7 mouse cellular contexts compared by ENCODE assay signal in genomic region chr11:115162205-115162601, GRCm38 (mm10). TPM values are rescaled to one million over a fixed set of nuclear protein-coding genes. Genes with fewer than 3 reads are reported as not detected.
DNase-seq lines count a peak whose midpoint lies in the region; ATAC-seq and TF ChIP-seq lines count a peak whose summit lies in the region.

No protein-coding gene starts in this region.

- H3K27me3 ChIP-seq in lung, embryonic 14.5 days (ENCODE audit: insufficient read depth, low read length) = peaks cover 21% of the 10 kb centered on the region
- H3K27me3 ChIP-seq in embryonic facial prominence, embryonic 15.5 days = peaks cover 42% of the 10 kb centered on the region
- H3K27me3 ChIP-seq in intestine, postnatal 0 days (replicated peaks; ENCODE audit: control insufficient read depth, insufficient read depth, low read length) = no peaks in the 10 kb centered on the region
- H3K27me3 ChIP-seq in neural tube, embryonic 15.5 days (replicated peaks) = peaks cover 56% of the 10 kb centered on the region

- peak overlapping the region; percentile 65 for H3K4me3 ChIP-seq in lung, embryonic 14.5 days (ENCODE audit: low read depth, low read length)
- H3K4me3 ChIP-seq in embryonic facial prominence, embryonic 15.5 days (replicated peaks) = peak overlapping the region; percentile 65
- peak overlapping the region; percentile 80 for H3K4me3 ChIP-seq in intestine, postnatal 0 days (ENCODE audit: low read depth, low read length)
- H3K4me3 ChIP-seq in neural tube, embryonic 15.5 days (replicated peaks) = 0 out of 2 replicates have a peak overlapping the region, but pooled peaks have one; percentile 51

- no peak for TF ChIP-seq CTCF in lung, embryonic 14.5 days (IDR thresholded peaks at IDR 0.05; ENCODE audit: low read depth)
- no peak for TF ChIP-seq CTCF in intestine, postnatal 0 days (IDR thresholded peaks at IDR 0.05; ENCODE audit: low read depth)

- peak overlapping the region; percentile 83 for H3K4me2 ChIP-seq in lung, embryonic 14.5 days
- peak overlapping the region; percentile 94 for H3K4me2 ChIP-seq in embryonic facial prominence, embryonic 15.5 days (replicated peaks)
- H3K4me2 ChIP-seq in intestine, postnatal 0 days (replicated peaks; ENCODE audit: low read depth) = peak overlapping the region; percentile 74
- H3K4me2 ChIP-seq in neural tube, embryonic 15.5 days = peak overlapping the region; percentile 62

- H3K4me1 ChIP-seq in lung, embryonic 14.5 days (ENCODE audit: insufficient read depth) = peaks cover 11% of the 10 kb centered on the region
- H3K4me1 ChIP-seq in embryonic facial prominence, embryonic 15.5 days = peaks cover 35% of the 10 kb centered on the region
- H3K4me1 ChIP-seq in intestine, postnatal 0 days (replicated peaks; ENCODE audit: control insufficient read depth, insufficient read depth, low read length) = 0 out of 2 replicates have a peak, but pooled peaks cover 13% of the 10 kb centered on the region
- peaks cover 40% of the 10 kb centered on the region for H3K4me1 ChIP-seq in neural tube, embryonic 15.5 days

- DNase-seq in lung, embryonic 14.5 days = no peak
- no peak for DNase-seq in lung, postnatal 10 days
- no peak for DNase-seq in urinary bladder, adult 2 months (ENCODE audit: low spot score)
- DNase-seq in T-cell, adult 2 months (ENCODE audit: low spot score) = no peak

- no peaks in the 10 kb centered on the region for H3K9me3 ChIP-seq in lung, embryonic 14.5 days (ENCODE audit: low read depth, low read length)
- no peaks in the 10 kb centered on the region for H3K9me3 ChIP-seq in embryonic facial prominence, embryonic 15.5 days (replicated peaks)
- no peaks in the 10 kb centered on the region for H3K9me3 ChIP-seq in intestine, postnatal 0 days (ENCODE audit: control insufficient read depth)
- H3K9me3 ChIP-seq in neural tube, embryonic 15.5 days (replicated peaks) = no peaks in the 10 kb centered on the region

- WGBS in lung, embryonic 14.5 days = 13% methylated on average over 9 of the region's 9 CpGs
- 16% methylated on average over 9 of the region's 9 CpGs for WGBS in embryonic facial prominence, embryonic 15.5 days
- 22% methylated on average over 9 of the region's 9 CpGs for WGBS in intestine, postnatal 0 days
- WGBS in neural tube, embryonic 15.5 days = 35% methylated on average over 9 of the region's 9 CpGs

- ATAC-seq in lung, embryonic 14.5 days (ENCODE audit: insufficient read depth) = no peak
- no peak for ATAC-seq in embryonic facial prominence, embryonic 15.5 days (ENCODE audit: insufficient number of reproducible peaks, low FRiP score, low TSS enrichment, low read depth)
- ATAC-seq in intestine, postnatal 0 days = no peak
- no peak for ATAC-seq in neural tube, embryonic 15.5 days (ENCODE audit: low FRiP score)

- peak overlapping the region; percentile 67; the same call in 1 of the 2 replicates for H3K27ac ChIP-seq in lung, embryonic 14.5 days (ENCODE audit: low read depth)
- 0 out of 2 replicates have a peak overlapping the region, but pooled peaks have one; percentile 58 for H3K27ac ChIP-seq in embryonic facial prominence, embryonic 15.5 days (replicated peaks)
- peak overlapping the region; percentile 93 for H3K27ac ChIP-seq in intestine, postnatal 0 days (ENCODE audit: low read depth, low read length)
- peak overlapping the region; percentile 34; the same call in 1 of the 2 replicates for H3K27ac ChIP-seq in neural tube, embryonic 15.5 days (replicated peaks)

- H3K9ac ChIP-seq in lung, embryonic 14.5 days = peak overlapping the region; percentile 43; the same call in 1 of the 2 replicates
- H3K9ac ChIP-seq in embryonic facial prominence, embryonic 15.5 days = no peak overlapping the region
- peak overlapping the region; percentile 46; the same call in 1 of the 2 replicates for H3K9ac ChIP-seq in intestine, postnatal 0 days (ENCODE audit: low read depth, low read length)
- no peak overlapping the region for H3K9ac ChIP-seq in neural tube, embryonic 15.5 days (replicated peaks)

- H3K36me3 ChIP-seq in lung, embryonic 14.5 days (ENCODE audit: insufficient read depth) = no peaks in the 10 kb centered on the region
- H3K36me3 ChIP-seq in embryonic facial prominence, embryonic 15.5 days = no peaks in the 10 kb centered on the region
- H3K36me3 ChIP-seq in intestine, postnatal 0 days (ENCODE audit: control insufficient read depth, insufficient read depth) = no peaks in the 10 kb centered on the region; the same call in 1 of the 2 replicates
- no peaks in the 10 kb centered on the region for H3K36me3 ChIP-seq in neural tube, embryonic 15.5 days

RNA-seq across cellular contexts. Expression of gene Slc9a3r1, which starts 0.9 kb away (rescaled TPM):
- 52.3 and 52.6 TPM in 2 replicates for polyA plus RNA-seq in lung, embryonic 14.5 days (2014; fragmentation: Nextera tagmentation; extraction: Ambion mirVana)
- 45.2 and 51.8 TPM in 2 replicates for polyA plus RNA-seq in embryonic facial prominence, embryonic 15.5 days (2015; fragmentation: Nextera tagmentation; extraction: Ambion mirVana)
- polyA plus RNA-seq in intestine, postnatal 0 days (2015; fragmentation: Nextera tagmentation; extraction: Ambion mirVana) = 679 and 754 TPM in 2 replicates
- 45.5 and 80.6 TPM in 2 replicates for polyA plus RNA-seq in neural tube, embryonic 15.5 days (2015; fragmentation: Nextera tagmentation; extraction: Ambion mirVana)
- 67.7 and 76.3 TPM in 2 replicates for polyA plus RNA-seq in urinary bladder, adult 2 months (2012; rRNA removed)

RNA-seq across cellular contexts. Expression of gene Tmem104, which starts 25.1 kb away (rescaled TPM):
- 11.4 and 14.3 TPM in 2 replicates for polyA plus RNA-seq in lung, embryonic 14.5 days (2014; fragmentation: Nextera tagmentation; extraction: Ambion mirVana)
- 12.6 and 13.9 TPM in 2 replicates for polyA plus RNA-seq in embryonic facial prominence, embryonic 15.5 days (2015; fragmentation: Nextera tagmentation; extraction: Ambion mirVana)
- 19.2 and 20.1 TPM in 2 replicates for polyA plus RNA-seq in intestine, postnatal 0 days (2015; fragmentation: Nextera tagmentation; extraction: Ambion mirVana)
- 11.7 TPM in 2 replicates for polyA plus RNA-seq in neural tube, embryonic 15.5 days (2015; fragmentation: Nextera tagmentation; extraction: Ambion mirVana)
- 7.0 and 9.4 TPM in 2 replicates for polyA plus RNA-seq in urinary bladder, adult 2 months (2012; rRNA removed)

RNA-seq across cellular contexts. Expression of gene Nat9, which starts 25.5 kb away (rescaled TPM):
- polyA plus RNA-seq in lung, embryonic 14.5 days (2014; fragmentation: Nextera tagmentation; extraction: Ambion mirVana) = 17.9 and 18.7 TPM in 2 replicates
- 30.9 and 41.6 TPM in 2 replicates for polyA plus RNA-seq in embryonic facial prominence, embryonic 15.5 days (2015; fragmentation: Nextera tagmentation; extraction: Ambion mirVana)
- polyA plus RNA-seq in intestine, postnatal 0 days (2015; fragmentation: Nextera tagmentation; extraction: Ambion mirVana) = 35.0 and 35.7 TPM in 2 replicates
- polyA plus RNA-seq in neural tube, embryonic 15.5 days (2015; fragmentation: Nextera tagmentation; extraction: Ambion mirVana) = 22.0 and 22.8 TPM in 2 replicates
- polyA plus RNA-seq in urinary bladder, adult 2 months (2012; rRNA removed) = 27.5 and 32.2 TPM in 2 replicates

RNA-seq across cellular contexts. Expression of gene Cd300lf, which starts 28.4 kb away (rescaled TPM):
- 0.91 and 1.1 TPM in 2 replicates for polyA plus RNA-seq in lung, embryonic 14.5 days (2014; fragmentation: Nextera tagmentation; extraction: Ambion mirVana)
- polyA plus RNA-seq in embryonic facial prominence, embryonic 15.5 days (2015; fragmentation: Nextera tagmentation; extraction: Ambion mirVana) = 0.96 and 1.0 TPM in 2 replicates
- polyA plus RNA-seq in intestine, postnatal 0 days (2015; fragmentation: Nextera tagmentation; extraction: Ambion mirVana) = 1.1 and 1.3 TPM in 2 replicates
- polyA plus RNA-seq in neural tube, embryonic 15.5 days (2015; fragmentation: Nextera tagmentation; extraction: Ambion mirVana) = 0.20 and 0.27 TPM in 2 replicates
- polyA plus RNA-seq in urinary bladder, adult 2 months (2012; rRNA removed) = 0.52 and 1.5 TPM in 2 replicates

Comparison
In these comparisons a context has a peak if more than half of its experiments do, and no peak if none do; other contexts are left out.
1. H3K27ac ChIP-seq: peak in every context shown above with its lines; median percentile 93 in intestine, postnatal 0 days; 67 in lung, embryonic 14.5 days; 58 in embryonic facial prominence, embryonic 15.5 days; 34 in neural tube, embryonic 15.5 days.
2. H3K9ac ChIP-seq: peak in lung, embryonic 14.5 days (single experiment) and intestine, postnatal 0 days (single experiment); none in embryonic facial prominence, embryonic 15.5 days (single experiment) and neural tube, embryonic 15.5 days (single experiment).
3. Peak in every context shown above with its lines, with median percentiles within 50 percentile points of each other: H3K4me2 ChIP-seq and H3K4me3 ChIP-seq.